Mouse (Mus musculus): Measurements from ENCODE around the gene Fubp1.

DNA sequence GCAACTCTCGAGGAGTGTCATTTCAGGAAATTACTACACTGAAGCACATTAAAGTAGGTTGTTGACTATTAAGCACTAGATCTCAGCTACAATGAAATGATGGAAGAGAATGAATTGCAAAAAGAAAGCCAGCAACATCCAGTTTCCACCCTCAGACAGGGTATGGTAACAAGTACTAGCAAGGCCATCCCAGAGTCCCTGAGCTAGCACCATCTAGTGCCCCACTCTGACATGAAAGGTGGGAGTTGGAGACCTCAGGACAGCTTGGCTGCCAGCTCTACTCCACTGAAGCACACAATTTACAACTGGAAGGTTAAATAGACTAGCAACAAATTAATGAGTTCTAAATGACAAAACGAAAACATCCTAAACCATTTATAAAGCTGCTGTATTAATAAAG, 67.7 kb downstream of the Fubp1 start:
- TF ChIP-seq CTCF (IDR thresholded peaks at IDR 0.05; ENCODE audit: extremely low read depth, insufficient read length, insufficient replicate concordance, low read depth, low read length): no peak
- TF ChIP-seq POLR2A (IDR thresholded peaks at IDR 0.05; ENCODE audit: low read depth, low read length): no peak
